Mouse (Mus musculus) retina, adult 2 months (tissue): ENCODE results near the gene Stard5.

Experiments used
- DNase-seq: peaks from one replicate; pipeline ENCODE4 v3.0.0-alpha.2; 2012; ENCODE audit warnings: low read depth, low spot score

Stard5 gene

DNA sequence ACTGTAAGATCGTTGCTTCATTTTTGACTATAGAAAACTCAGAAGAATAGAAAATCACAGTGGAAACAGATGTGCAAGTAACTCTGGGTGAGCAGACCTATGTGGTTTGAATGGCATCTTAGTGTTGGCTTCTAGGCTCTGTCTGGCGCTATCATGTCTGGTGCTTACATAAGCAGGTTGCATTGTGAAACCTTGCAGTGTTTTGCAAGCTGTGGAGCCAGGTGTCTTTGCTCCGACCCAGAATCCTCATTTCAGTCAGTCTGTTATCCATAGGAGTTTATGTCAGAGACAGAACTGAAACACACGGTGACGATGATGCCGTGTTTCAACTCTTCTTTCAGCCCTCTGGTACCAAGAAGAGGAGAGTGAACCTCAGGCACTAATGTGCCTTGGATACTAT lies 2.1 kb downstream of the Stard5 start:
- no peak for DNase-seq

DNA sequence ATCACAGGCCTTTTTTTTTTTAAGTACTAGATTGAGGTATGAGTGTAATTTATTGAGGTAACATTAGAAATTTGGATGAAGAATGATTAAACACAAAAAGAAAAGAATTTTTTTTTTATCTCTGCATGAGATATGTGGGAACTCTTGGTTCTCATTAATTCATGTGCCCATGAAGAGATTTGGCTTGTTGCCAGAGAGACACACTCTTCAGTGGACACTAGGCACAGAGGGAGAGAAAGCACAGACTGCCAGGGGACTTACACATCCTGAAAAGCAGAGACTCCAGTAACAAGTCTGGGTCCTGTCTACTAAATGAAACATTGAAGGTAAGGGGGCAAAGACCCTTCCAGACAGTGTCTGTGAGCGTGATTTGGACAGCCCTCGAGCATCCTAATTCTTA lies 4.0 kb downstream of the Stard5 start:
- DNase-seq, result no peak

DNA sequence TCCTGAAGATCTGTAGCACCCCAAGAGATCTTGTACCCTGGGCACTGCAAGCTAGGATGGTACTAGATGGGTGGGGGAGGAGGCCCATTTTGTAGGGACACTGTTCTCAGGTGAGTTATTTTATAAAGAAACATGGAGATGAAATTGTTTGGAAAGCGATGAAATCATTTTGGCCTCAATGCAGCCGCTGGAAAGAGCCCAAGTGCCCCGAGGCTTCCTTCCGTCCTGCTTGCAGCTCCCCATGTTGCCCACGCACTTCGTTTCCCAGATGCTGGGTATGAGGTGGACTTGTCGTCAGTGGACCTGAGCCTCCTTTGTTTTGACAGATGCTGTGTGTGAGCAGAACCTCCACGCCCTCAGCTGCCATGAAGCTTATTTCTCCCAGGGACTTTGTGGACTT lies 4.7 kb downstream of the Stard5 start:
- DNase-seq, result no peak

DNA sequence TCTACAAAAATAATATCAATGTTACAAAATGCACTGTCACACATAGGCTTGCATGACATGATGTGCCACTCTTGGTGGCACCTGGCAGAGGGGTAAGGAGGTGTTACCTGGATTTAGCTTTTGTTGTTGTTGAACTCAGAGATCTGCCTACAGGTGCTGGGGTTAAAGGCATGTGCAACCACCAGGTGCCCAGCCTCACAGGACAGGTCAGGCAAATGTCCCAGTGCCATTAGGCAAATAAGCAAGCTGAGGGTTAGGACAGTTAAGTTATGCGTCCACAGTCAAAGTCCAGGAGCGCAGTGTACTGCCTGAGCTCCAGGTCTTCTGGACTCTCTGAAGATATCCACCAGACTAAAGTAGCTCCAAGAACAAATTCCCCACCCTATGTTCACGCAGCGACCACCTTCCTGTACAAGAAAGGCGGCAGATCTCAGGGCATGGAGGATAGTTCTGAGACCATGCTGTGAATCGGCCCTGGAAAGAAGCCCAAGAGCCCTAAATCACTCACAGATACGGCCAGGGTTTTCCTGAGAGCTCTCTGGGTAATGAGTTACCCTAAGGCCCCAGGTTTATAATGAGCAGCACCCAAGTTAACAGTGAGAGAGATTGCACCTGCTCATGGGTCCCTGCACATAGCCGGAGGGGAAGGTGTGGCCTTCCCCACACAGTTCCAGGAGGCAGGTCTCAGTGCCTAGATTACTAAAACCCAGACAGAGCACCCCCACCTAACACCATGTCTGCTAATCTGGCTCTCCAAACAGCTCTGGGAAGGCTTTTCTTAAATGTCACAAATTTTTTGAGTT lies 6.2 kb downstream of the Stard5 start:
- DNase-seq, result no peak

DNA sequence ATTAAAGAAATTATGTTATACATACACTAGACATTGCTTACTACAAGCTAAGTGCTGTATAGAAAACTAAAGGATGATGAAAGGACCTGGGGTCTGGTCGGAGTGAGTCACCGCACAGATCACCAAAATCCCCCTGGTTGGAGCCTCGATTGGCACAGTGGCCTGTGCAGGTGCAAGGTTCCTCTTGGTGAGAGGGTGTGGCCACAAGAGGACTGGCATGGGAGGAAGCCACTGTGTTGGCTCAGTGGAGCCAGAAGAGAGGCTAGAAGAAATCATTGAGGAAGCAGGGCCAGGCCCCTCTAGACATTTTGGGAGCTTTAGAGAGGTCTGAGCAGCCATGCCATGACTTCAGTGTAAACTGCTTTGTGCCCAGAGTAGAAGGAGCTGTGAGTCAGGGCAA lies 7.3 kb downstream of the Stard5 start:
- DNase-seq, result no peak

DNA sequence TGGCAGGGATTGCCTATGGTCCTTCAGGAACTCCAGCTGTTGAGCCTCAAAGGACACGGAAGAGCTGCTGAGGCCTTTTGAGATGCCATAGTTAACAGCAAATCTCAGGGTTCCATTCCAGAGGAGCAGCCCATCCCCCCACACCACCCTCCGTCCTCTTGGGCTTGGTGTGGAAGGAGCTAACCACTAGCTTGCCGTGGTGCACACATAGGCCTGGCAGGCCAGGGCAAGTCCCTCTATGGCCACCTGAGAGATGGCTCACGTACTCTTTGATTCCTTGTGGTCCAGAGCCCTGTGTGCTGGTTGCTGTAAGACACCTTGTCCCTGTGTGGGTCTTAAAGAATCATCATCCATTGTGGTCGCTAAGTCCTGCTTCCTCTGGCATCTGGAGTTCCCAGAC lies 8.8 kb downstream of the Stard5 start:
- DNase-seq, result no peak

- DNase-seq, result no peak
Observed at GRCm38 (mm10) chr7:83641163-83641562, 9.4 kb downstream of the Stard5 start.

DNA sequence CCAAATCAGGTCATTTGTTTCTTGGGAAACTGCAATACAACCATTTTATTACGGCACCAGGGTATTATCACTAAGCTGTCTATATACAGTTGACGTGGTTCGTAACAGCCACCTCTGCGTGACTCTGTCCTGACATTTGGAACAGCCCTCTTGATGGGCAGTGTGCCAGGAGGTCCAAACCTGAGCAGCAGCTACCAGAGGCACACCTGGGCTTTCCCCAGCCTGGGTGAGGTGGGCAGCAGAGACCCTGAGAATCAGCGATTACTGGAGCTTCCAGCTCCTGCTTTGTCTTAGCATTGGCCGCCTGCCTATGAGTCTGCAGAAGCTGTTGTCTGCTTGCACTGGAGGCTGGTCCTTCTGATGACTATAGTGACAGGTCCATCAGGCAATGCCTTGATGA lies 11.8 kb downstream of the Stard5 start:
- no peak for DNase-seq

- DNase-seq, result no peak
Observed at GRCm38 (mm10) chr7:83644761-83645160, 13.0 kb downstream of the Stard5 start.

DNA sequence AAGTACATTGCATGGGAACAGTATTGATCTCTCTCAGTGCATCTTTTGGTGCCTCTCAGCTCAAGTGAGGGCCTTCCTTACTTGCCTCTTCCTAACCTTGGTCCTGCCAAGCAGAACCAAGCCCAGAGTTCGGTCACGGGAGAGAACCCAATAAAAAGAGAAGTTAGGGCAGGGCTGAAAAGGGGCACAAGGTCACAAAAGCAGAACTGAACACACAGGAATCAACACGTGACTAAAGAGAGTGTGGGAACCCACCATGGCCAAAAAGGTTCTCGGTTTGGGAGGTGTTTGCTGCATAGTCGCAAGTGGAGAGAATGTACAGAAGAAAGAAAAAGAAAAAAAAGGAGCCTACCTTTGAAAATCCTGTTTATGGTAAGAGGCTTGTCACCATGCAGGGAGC lies 13.7 kb downstream of the Stard5 start:
- DNase-seq, result no peak

DNA sequence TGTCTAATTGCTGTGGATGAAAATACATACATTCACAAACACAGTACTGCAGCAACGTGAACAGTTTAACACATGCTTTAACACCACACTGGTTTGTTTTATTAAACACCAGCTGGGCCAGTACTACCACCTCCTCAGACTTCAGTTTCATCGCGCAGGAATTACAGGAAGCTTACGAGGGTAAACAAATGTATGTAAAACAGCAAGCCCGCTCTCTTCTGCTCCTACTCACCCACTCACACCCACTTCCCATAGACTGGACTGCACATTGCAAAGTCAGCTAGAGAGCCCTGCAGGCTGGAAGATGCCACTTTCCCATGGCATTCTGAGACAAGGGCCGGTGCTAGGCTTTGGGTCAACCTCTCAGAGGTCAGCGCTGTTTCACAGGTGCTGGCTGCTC lies 17.0 kb downstream of the Stard5 start:
- no peak for DNase-seq

DNA sequence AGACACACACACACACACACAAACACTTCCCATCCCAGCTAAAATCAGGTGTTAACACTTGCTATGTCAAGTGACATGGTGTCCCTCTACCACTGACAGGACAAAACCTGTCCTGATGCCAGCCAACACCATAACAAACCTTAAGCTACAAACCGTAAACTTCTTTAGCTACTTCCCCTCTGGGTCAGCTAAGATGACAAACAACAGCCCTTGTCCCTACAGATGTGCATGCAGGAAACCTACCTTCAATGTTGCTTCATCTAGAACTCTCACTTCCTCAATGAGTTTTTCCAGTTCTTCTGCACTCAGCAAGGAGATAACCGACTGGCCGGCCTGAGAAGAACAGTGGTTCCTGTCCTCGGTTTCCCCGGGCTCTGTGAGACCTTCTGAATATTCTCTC lies 18.9 kb downstream of the Stard5 start:
- no peak for DNase-seq

GRCm38 (mm10) chr7:83652498-83652897 lies 20.7 kb downstream of the Stard5 start:
- no peak for DNase-seq

GRCm38 (mm10) chr7:83653605-83654051 lies 21.9 kb downstream of the Stard5 start:
- DNase-seq, result no peak

GRCm38 (mm10) chr7:83654196-83654595 lies 22.4 kb downstream of the Stard5 start:
- DNase-seq, result no peak

- DNase-seq, result no peak
Observed at GRCm38 (mm10) chr7:83654938-83655630, 23.3 kb downstream of the Stard5 start.

DNA sequence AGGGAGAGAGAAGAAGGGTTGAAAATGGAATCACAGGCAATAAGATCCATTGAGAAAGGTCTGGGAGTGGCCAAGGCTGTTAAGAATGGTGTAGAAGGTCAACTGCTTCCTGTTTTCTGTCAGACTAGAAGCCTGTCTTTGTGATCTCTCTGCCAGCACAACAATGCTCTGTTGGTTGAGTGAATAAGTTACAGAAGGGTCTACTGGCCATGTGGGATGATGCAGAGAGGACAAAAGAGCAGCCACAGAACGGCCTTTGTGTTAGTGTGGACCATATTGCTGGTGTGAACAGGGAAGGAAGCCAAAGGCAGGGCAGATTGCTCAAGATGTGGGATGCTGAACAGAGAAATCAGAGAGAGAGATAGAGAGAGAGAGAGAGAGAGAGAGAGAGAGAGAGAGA lies 27.0 kb downstream of the Stard5 start:
- DNase-seq, result no peak

DNA sequence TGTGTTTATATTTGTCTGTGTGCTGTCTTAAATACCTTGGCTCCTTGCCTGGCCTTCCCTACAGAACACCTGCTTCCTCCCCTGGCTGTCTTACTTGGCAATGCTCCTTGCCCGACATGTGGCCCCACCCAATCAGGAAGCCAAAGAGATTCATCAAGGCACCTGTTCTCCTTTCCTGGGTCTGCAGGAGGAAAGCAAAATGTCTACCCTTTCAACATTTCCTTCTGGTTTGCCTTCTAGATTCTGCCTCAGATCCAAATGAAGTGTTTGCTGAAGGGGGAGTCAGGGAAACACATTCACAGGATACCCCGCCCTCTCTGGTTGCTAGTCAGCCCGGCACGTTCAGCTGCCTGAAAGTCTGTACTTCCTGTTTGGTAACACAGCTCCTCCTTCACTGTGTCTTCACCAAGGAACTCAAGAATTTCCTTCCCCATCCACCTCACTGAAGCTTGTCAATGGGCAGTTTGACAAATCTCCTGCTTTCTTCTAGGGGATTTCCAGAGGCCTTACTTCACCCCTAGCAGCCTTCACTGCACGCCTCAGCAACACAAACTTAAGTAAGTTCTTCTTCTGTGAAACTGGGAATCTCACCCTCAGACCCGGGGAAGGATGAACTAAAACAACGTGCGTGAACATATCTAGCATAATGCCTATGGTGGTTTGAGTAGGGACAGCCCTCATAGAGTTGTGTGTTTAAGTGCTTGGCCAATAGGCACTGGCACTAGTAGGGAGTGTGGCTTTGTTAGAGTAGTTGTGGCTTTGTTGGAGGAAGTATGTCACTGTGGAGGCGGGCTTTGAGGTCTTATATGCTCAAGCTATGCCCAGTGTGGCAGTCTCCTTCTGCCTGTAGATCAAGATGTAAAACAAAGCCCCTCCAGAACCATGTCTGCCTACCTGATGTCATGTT lies 27.7 kb downstream of the Stard5 start:
- no peak for DNase-seq

- DNase-seq, result no peak
Observed at GRCm38 (mm10) chr7:83660273-83660691, 28.5 kb downstream of the Stard5 start.

- no peak for DNase-seq
Observed at GRCm38 (mm10) chr7:83661031-83661430, 29.3 kb downstream of the Stard5 start.

DNA sequence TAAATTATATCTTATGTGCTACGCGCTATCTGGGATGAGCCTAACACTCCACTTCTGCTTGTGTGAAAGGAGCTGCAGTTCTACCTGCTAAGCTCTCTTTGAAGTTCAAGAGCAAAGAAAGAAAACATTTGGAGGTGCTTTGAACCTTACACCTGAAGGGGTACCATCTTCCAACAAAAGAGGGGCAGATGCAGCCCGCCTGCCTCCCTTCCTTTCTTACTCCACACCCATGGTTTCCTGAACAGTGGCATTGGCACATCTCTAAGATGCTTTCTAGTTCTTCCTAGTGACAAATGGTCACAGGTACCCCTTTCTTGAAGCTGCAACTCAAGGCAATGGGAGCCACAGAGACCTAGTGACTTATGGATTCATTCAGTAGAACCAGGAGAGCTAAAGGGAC lies 30.0 kb downstream of the Stard5 start:
- no peak for DNase-seq

DNA sequence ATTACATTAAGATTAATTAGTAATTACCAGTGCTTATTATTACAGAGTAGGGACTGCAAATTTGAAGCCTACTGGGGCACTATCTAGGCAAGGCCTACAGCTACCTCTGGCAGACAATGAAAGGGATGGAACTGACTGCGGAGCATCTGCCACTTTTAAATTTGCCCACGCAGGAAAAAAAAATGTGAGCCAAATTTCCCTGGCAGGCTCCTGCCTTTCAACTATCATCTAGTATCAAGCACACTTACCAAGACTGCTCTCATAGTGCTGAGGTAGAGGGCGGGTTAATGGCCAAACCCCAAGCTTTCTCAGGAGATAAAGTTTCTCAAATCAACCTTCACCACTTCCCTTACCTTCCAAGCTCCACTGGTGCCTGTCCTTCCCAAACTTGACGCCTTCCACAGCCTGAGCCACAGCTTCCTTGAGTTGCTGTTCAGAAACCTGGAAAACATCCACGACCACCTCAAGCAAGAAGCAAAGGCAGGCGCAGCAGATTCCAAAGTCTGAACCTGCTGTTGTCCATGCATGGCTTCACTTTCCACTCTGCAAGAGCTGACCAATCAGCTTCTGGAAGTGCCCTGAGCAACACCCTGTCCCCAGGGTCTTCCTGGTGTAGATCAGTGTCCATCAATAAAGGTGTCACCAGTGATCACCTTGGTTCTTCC lies 31.1 kb downstream of the Stard5 start:
- DNase-seq, result no peak
